Mouse (Mus musculus) limb, embryonic 11.5 days (tissue): ENCODE results near the gene Ms4a4d. TPM values are rescaled to one million over a fixed set of nuclear protein-coding genes. Genes with fewer than 3 reads are reported as not detected.
"Not testable (repeated sequence)": the region's sequence is repeated elsewhere in the genome, so short reads cannot be mapped to it uniquely, and the experiment has no call there.

Experiments
- ATAC-seq: fragments of 200-750 bp; cut with Nextera tagmentation; 2 replicates; pipeline ENCODE4 v1.8.0; 2017; ENCODE audit warnings: low read depth; ENCODE audit not compliant: insufficient number of reproducible peaks, low FRiP score, low TSS enrichment
- DNase-seq: peaks from one replicate; pipeline ENCODE4 v3.0.0-alpha.2; 2015; ENCODE audit warnings: low spot score
- H3K27ac ChIP-seq: fragments of 300-500 bp; sonication (generic); replicated peaks from 2 replicates; pipeline ENCODE4 v1.5.1; 2014; ENCODE audit warnings: low read depth, mild to moderate bottlenecking, low read length
- H3K27me3 ChIP-seq: fragments of 300-500 bp; sonication (generic); 2 replicates; pipeline ENCODE4 v1.6.1; 2014; ENCODE audit warnings: mild to moderate bottlenecking, low read length, mixed read lengths; ENCODE audit not compliant: control insufficient read depth, insufficient read depth
- H3K36me3 ChIP-seq: fragments of 300-500 bp; sonication (generic); 2 replicates; pipeline ENCODE4 v1.6.1; 2014; ENCODE audit warnings: mild to moderate bottlenecking, low read length, moderate library complexity, mixed read lengths; ENCODE audit not compliant: control insufficient read depth, insufficient read depth
- H3K4me1 ChIP-seq: fragments of 300-500 bp; sonication (generic); 2 replicates; pipeline ENCODE4 v1.6.1; 2014; ENCODE audit warnings: low read length, mixed read lengths; ENCODE audit not compliant: control insufficient read depth, insufficient read depth
- H3K4me2 ChIP-seq: fragments of 300-500 bp; sonication (generic); 2 replicates; pipeline ENCODE4 v1.6.1; 2014; ENCODE audit warnings: low read depth, mild to moderate bottlenecking, moderate library complexity; ENCODE audit not compliant: severe bottlenecking
- H3K4me3 ChIP-seq: fragments of 300-500 bp; sonication (generic); 2 replicates; pipeline ENCODE4 v1.5.1; 2014; ENCODE audit warnings: low read depth, low read length
- H3K9ac ChIP-seq: fragments of 300-500 bp; sonication (generic); 2 replicates; pipeline ENCODE4 v1.6.1; 2014; ENCODE audit warnings: mild to moderate bottlenecking, low read length
- H3K9me3 ChIP-seq: fragments of 300-500 bp; sonication (generic); 2 replicates; pipeline ENCODE4 v1.6.1; 2016; ENCODE audit warnings: low read length; ENCODE audit not compliant: control insufficient read depth
- WGBS: fragments of 180-500 bp; shearing (Covaris S2); extraction: QIAGEN DNeasy Blood & Tissue Kit; methylation state at CpG from one replicate; pipeline ENCODE4 v1.1.7; 2014; 5-methylcytosine and 5-hydroxymethylcytosine counted together
- polyA plus RNA-seq: library from polyadenylated mRNA; unstranded; fragments of >200 nt; fragmentation: Nextera tagmentation; extraction: Ambion mirVana; gene quantifications from 2 replicates; pipeline ENCODE4 v1.2.1, GENCODE M21; 2014

The Ms4a4d gene
- polyA plus RNA-seq, 1 experiment from 2014 or later, result 0.41 TPM

GRCm38 (mm10) chr19:11540166-11540821, 3.7 kb downstream of the Ms4a4d start:
- not testable (repeated sequence) for H3K36me3 ChIP-seq, H3K27me3 ChIP-seq, H3K4me3 ChIP-seq, ATAC-seq, H3K27ac ChIP-seq, H3K4me1 ChIP-seq, H3K4me2 ChIP-seq, H3K9me3 ChIP-seq, DNase-seq, H3K9ac ChIP-seq
- WGBS, result 88% methylated on average over 1 of the region's 1 CpGs

GRCm38 (mm10) chr19:11544383-11544782, 7.8 kb downstream of the Ms4a4d start:
- not testable (repeated sequence) for H3K4me1 ChIP-seq, H3K9me3 ChIP-seq, H3K36me3 ChIP-seq, H3K4me3 ChIP-seq, H3K4me2 ChIP-seq, ATAC-seq, DNase-seq, H3K27ac ChIP-seq, H3K9ac ChIP-seq, H3K27me3 ChIP-seq
- WGBS, result 83% methylated on average over 2 of the region's 2 CpGs

GRCm38 (mm10) chr19:11547911-11548310, 11.3 kb downstream of the Ms4a4d start:
- Histone ChIP-seq H3K27me3 (no peaks in the 10 kb centered on the region), H3K27ac (no peak overlapping the region), H3K9me3 (no peaks in the 10 kb centered on the region), H3K4me2 (no peak overlapping the region), H3K4me3 (no peak overlapping the region), H3K4me1 (no peaks in the 10 kb centered on the region), H3K36me3 (no peaks in the 10 kb centered on the region), H3K9ac (no peak overlapping the region)
- DNase-seq (no peak), ATAC-seq (no peak)

GRCm38 (mm10) chr19:11554726-11555125, 18.1 kb downstream of the Ms4a4d start:
- no peak overlapping the region for H3K4me3 ChIP-seq
- WGBS, result 90% methylated on average over 5 of the region's 5 CpGs
- no peak overlapping the region for H3K9ac ChIP-seq
- H3K36me3 ChIP-seq, result no peaks in the 10 kb centered on the region
- no peak overlapping the region for H3K4me2 ChIP-seq
- no peaks in the 10 kb centered on the region for H3K27me3 ChIP-seq
- no peaks in the 10 kb centered on the region for H3K9me3 ChIP-seq
- H3K27ac ChIP-seq, result no peak overlapping the region
- DNase-seq (no peak), ATAC-seq (no peak)
- no peaks in the 10 kb centered on the region for H3K4me1 ChIP-seq

GRCm38 (mm10) chr19:11559560-11559959, 23.0 kb downstream of the Ms4a4d start:
- not testable (repeated sequence) for H3K9ac ChIP-seq, H3K9me3 ChIP-seq, H3K27ac ChIP-seq, H3K36me3 ChIP-seq, DNase-seq, H3K27me3 ChIP-seq, H3K4me2 ChIP-seq, H3K4me3 ChIP-seq, H3K4me1 ChIP-seq, ATAC-seq

- H3K4me1 ChIP-seq, result no peaks in the 10 kb centered on the region
- WGBS, result 87% methylated on average over 8 of the region's 8 CpGs
- H3K36me3 ChIP-seq, result no peaks in the 10 kb centered on the region
- no peak overlapping the region for H3K4me2 ChIP-seq
- H3K9me3 ChIP-seq, result no peaks in the 10 kb centered on the region
- H3K4me3 ChIP-seq, result no peak overlapping the region
- ATAC-seq (no peak), DNase-seq (no peak)
- H3K27me3 ChIP-seq, result no peaks in the 10 kb centered on the region
- H3K9ac ChIP-seq, result no peak overlapping the region
- no peak overlapping the region for H3K27ac ChIP-seq
Measured at GRCm38 (mm10) chr19:11574965-11575364, 38.4 kb downstream of the Ms4a4d start.

GRCm38 (mm10) chr19:11589205-11589604, 52.6 kb downstream of the Ms4a4d start:
- H3K4me2 ChIP-seq, result no peak overlapping the region
- 62% methylated on average over 4 of the region's 4 CpGs for WGBS
- H3K4me3 ChIP-seq, result no peak overlapping the region
- no peaks in the 10 kb centered on the region for H3K27me3 ChIP-seq
- no peaks in the 10 kb centered on the region for H3K36me3 ChIP-seq
- H3K9ac ChIP-seq, result no peak overlapping the region
- H3K9me3 ChIP-seq, result no peaks in the 10 kb centered on the region
- no peaks in the 10 kb centered on the region for H3K4me1 ChIP-seq
- H3K27ac ChIP-seq, result no peak overlapping the region
- ATAC-seq (no peak), DNase-seq (no peak)

- no peak for ATAC-seq
- no peaks in the 10 kb centered on the region for H3K27me3 ChIP-seq
- no peak overlapping the region for H3K4me2 ChIP-seq
- 72% methylated on average over 2 of the region's 2 CpGs for WGBS
- DNase-seq, result no peak
- H3K9me3 ChIP-seq, result no peaks in the 10 kb centered on the region
- no peaks in the 10 kb centered on the region for H3K36me3 ChIP-seq
- no peak overlapping the region for H3K27ac ChIP-seq
- no peaks in the 10 kb centered on the region for H3K4me1 ChIP-seq
- H3K9ac ChIP-seq, result no peak overlapping the region
- no peak overlapping the region for H3K4me3 ChIP-seq
Measured at GRCm38 (mm10) chr19:11589891-11590449, 53.4 kb downstream of the Ms4a4d start.

- DNase-seq, result no peak
- H3K4me3 ChIP-seq, result no peak overlapping the region
- 95% methylated on average over 3 of the region's 3 CpGs for WGBS
Measured at GRCm38 (mm10) chr19:11601349-11601748, 64.7 kb downstream of the Ms4a4d start.

More at GRCm38 (mm10) chr19:11601349-11601748, 64.7 kb downstream of the Ms4a4d start:
- no peak overlapping the region for H3K27ac ChIP-seq
- H3K36me3 ChIP-seq, result no peaks in the 10 kb centered on the region
- no peaks in the 10 kb centered on the region for H3K27me3 ChIP-seq
- H3K4me2 ChIP-seq, result no peak overlapping the region
- H3K9me3 ChIP-seq, result no peaks in the 10 kb centered on the region
- no peak for ATAC-seq
- H3K9ac ChIP-seq, result no peak overlapping the region
- H3K4me1 ChIP-seq, result no peaks in the 10 kb centered on the region
